Mouse (Mus musculus): ENCODE measurements around the gene Zfp747.

Zfp747 gene

GRCm38 (mm10) chr7:127335604-127336003, 40.2 kb downstream of the Zfp747 start:
- DNase-seq (ENCODE audit: low read depth, low spot score): no peak

GRCm38 (mm10) chr7:127333240-127333639, 42.6 kb downstream of the Zfp747 start:
- no peak for DNase-seq (ENCODE audit: low read depth, low spot score)

- DNase-seq (ENCODE audit: low read depth, low spot score): peak; percentile 51
Measured at GRCm38 (mm10) chr7:127326685-127327084, 49.2 kb downstream of the Zfp747 start.

DNA sequence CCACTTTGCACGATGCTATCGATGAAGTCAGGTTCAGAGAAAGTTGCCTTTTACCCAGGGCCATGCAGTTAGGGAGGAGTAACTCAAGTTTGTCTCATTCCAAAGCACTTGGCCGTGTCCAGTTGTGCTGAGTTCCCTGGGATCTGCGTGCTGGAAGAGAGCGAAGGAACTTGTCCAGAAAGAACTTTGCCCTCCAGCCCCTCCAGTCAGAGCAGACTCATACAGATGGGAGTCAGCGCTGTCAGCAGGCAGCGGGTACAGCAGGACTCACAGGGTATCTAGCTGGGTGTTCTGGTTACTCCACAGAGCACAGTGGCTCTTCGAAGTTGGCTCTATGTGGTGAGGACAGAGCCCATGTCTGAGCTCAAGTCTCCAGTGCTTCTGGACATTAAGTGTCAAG, 50.3 kb downstream of the Zfp747 start:
- DNase-seq (ENCODE audit: low read depth, low spot score): no peak

GRCm38 (mm10) chr7:127324944-127325343, 50.9 kb downstream of the Zfp747 start:
- no peak for DNase-seq (ENCODE audit: low read depth, low spot score)
